Mouse (Mus musculus) CH12F3 (cell line): ENCODE results near the gene Elf3.

Experiments used
- in situ Hi-C: fragments of 300-500 bp; cut with MboI; formaldehyde crosslinking; loops from 2 replicates; pipeline ENCODE4 v1.14.3; 2020; ENCODE audit warnings: low sequenced_read_pairs

The Elf3 gene

DNA sequence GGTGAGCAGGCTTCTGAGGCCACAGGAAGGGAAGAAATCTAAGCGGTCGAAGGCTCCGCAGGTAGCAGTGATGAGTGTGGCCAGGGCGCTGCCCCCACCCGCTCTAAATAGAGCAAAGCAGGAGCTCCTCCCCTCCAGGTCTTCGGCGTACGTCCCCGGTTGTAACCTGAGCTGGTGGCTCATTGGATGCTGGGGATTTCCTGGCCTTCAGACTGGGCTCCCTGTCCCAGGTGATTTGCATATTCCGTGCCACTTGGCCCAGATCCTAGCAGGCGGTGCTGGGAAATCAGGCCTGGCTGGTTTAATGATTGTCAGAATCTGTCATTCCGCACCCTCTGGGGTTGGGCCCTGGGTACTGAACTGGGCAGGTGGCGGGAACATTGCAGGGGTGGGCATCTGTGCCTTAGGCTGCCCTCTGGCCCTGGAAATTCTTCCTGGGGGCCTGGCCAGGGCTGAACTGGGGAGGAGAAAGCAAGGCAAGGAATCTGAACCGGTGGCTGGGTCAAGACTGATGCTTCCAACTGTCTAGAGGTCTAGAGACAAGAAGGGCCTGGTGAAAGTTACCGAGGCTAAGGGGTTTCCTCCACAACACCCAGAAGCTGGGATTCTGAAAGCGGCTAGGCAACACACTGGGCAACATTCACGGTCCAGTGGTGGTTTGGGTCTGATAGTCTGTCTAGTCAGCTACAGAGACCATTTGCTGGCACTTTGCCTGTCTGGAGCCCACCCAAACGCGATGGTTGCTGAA lies at the start of gene Elf3:
Elf3 (minus strand) TSS at position 189 of the 748 bp plus-strand sequence.
- in situ Hi-C loops = no loop called here

DNA sequence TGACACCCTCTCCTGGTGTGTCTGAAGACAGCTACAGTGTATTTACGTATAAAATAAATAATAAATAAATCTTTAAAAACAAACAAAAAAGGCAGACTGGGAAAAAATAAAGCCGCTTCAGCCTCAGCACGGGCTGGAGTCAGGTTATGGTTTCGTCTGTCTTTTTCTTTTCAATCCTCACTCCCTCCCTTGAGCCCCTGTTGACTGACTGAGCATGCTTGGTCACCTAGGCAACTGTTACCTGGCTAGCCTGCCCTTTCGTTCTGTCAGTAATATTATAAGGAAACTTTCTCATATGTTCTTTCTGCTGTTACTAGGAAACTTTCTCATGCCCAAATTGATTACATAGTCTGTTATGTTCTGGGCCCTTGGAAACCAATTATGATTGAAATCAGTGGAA lies 32.5 kb upstream of the Elf3 start:
- in situ Hi-C loops = no loop called here

DNA sequence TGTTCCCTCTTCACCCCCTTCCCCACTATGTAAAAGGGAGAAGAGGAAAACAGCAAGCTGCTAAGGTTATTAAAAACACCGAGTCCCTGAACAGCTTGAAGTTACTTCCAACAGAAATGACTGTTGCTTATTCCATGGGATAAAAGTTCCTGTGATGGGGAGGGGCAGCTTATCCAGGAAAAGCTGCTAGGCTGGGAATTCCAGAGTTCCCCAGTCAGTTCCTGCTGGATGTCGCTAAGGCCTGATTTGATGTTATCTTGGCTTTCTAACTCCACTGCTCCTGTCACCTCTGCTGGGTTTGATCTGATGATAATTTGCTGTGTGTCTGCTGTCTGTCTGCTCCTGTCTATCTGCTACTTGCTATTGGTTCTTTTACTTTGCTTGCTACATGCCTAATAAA lies 27.9 kb upstream of the Elf3 start:
- in situ Hi-C loops = no loop called here

DNA sequence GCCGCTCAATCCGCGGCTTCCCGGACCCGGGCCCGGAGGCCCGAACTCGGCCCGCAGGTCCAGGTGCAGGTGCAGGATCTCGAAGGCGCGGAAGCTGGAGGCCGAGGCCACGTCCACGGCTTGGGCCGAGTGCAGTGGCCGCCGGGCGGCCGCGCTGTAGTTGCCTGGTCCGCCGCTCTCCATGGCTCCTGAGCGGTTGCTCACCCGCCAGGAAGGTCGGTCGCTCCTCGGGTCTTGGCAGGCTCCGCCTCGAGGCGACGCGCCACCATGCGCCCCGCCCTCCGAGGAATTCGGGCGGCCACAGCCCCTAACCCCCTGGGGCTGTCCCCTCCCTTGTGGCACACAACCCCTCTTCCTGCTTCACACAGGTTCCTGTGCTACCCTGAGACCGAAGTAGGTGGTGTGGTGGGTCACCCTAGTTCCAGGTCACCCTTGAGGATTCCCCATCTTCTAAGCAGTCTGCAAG lies 25.5 kb upstream of the Elf3 start, which contains the start of gene Rnpep:
Rnpep (minus strand) TSS at position 259 of the 466 bp plus-strand sequence.
- in situ Hi-C loops = no loop called here

DNA sequence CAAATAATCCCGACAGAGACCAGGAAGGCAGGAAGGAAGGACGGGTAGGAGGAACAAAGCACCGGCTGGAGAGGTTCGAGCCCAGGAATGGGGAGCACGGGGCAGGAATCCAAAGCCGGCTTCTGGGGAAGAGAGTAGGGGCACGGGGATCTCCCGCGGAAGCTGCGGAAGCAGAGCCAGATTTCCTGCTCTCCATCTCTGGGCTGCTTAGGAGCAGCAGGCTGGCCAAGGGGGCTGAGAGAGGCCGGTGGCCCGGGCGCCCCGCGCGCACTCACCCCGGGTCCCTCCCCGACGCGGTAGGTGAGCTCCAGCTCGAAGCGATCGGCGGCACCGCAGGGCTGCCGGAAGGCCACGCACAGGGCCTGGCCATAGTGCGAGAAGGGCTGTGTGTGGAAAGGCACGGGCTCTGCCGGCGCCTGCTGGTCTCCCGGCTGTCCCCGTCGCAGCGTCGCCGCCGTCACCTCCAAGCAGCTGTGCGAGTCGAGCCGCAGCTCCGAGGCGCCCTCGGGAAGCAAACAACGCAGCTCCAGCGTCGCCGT lies 25.0 kb upstream of the Elf3 start:
- in situ Hi-C loops = no loop called here

DNA sequence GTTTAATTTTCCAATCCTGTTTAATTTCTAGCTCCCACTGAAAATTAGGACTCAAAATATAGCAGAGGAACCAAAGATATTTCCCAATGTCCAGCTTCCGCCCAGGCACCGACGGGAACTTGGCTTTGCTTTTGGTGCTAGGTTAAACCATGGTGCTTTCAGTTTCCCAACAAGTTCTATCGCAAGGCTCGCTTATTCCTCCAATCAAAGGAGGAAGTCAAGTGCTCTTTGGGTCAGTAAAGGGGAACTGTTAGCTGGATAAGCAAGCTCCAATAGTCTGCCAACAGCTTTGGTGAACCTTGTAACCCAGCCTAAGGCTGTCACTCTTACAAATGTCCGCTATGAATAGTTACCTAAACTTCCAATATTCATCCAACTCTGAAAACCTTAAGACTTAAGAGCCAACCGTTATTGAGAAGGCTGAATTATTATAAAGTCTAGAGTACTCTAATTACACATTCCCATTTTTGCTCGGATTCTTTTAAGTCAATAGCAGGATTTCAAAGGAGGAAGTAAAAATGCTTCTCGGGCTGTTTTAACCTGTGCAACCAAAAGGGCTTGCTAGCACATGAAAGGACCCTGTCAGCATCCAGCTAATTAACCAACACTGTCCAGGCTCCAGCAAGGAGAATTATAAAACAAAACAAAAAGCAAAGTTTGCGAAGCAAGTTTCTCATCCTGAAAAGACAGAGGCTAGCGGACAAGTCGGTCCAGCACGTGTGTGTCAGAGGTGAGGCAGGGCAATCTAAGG lies 24.3 kb upstream of the Elf3 start:
- in situ Hi-C loops = no loop called here

DNA sequence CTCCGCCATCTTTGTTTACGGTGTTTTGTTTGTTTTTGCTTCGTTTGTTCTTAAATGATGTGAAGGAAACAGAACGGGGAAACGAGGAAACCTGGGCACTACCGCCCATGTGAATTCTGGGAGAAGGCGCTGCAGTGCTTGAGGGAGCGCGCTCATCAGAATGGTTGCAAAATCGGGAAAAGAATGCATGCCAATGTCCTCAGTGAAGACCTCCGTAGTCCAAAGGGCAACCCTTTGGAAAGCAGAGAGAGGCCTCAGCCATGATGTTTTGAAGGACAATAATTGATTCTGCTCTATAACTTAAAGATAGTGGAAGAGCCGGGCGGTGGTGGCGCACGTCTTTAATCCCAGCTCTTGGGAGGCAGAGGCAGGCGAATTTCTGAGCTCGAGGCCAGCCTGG lies 23.5 kb upstream of the Elf3 start:
- in situ Hi-C loops = no loop called here

DNA sequence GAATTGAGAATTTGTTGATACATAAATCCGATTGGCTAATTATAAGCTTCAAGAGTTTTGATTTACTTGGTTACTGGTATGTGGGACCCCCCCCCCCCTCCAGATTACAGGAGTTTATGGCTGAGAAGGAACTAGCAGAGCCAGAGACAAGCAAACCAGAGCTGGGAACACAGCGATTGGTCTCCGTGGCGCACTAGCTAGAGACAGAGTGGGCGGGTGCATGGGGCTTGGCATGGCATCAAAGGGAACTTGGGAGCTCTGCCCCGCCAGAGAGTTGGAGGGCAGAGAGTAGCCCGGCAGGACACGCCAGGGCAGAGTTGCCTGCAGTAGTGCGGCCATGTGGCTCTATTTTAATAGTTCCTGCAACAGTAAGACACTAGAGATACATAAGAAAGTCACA lies 22.3 kb upstream of the Elf3 start:
- in situ Hi-C loops = no loop called here

DNA sequence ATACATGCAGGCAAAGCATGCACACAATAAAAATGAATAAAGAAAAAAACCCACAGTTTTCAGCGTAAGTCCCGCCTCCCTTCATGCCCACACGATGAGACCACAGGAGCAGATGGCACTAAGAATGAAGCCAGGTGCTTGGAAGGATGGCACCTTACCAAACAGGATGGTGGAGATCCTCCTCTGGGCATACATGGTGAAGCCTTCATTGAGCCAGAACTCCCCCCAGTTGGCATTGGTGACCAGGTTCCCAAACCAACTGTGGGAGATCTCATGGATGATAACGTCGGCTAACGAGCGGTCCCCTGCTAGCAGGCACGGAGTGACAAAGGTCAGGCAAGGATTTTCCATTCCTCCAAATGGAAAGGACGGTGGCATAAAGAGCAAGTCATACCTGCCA lies 13.0 kb upstream of the Elf3 start:
- in situ Hi-C loops = no loop called here

DNA sequence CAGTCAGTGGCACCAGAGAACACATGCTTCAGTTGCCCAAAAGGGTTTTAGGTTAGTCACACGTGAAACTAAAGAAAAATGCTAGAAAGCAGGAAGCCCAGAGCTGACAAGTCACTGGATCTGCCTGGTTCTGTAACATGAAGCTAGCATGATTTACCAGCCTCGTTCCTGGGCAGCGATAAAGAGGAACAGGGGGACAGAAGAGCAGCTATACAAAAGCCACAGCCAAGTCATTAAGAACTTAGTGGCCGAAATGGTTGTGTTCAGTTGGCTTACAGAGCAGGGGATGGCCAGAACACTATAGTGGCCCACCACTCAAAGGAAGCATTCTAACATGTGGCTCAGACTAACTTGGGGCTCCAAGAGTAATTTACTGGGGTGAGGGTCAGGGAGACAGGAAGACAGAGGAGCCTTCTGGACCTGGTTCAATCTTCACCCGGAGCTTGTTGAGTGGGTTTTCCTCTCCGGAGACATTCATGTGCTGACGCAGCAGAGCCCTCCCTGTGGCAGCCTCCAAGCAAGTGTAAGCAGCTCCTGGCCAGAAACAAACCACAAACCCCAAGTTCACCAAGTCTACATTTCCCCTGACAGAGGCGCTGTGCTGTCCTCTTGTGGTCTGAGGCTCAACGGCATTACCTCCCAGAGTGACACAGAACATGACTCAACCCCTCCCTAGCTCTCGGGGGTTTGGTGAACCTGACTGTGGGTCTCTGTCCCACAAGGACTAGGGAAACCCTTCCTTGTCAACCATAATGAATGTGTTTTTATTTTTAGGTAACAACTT lies 9.5 kb upstream of the Elf3 start:
- in situ Hi-C loops = no loop called here

DNA sequence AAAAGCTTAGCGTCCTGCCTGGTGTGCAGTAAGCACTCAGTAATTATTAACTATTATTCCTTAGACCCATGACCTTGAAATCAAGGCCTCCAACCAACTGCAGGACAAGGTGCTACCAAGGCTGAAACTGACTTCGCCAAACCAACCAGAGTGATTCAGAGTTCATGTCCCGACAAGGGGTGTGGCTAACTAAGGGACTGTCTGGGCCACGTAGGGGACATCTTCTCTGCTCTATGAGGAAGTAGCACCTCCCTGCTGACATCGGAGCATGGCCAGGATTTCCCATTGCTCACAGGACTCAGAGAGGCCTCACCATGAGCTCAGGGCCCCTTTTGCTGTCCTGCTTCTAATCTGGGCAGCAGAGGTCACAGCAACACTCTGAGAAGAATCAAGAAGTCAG lies 7.5 kb upstream of the Elf3 start:
- in situ Hi-C loops = no loop called here

DNA sequence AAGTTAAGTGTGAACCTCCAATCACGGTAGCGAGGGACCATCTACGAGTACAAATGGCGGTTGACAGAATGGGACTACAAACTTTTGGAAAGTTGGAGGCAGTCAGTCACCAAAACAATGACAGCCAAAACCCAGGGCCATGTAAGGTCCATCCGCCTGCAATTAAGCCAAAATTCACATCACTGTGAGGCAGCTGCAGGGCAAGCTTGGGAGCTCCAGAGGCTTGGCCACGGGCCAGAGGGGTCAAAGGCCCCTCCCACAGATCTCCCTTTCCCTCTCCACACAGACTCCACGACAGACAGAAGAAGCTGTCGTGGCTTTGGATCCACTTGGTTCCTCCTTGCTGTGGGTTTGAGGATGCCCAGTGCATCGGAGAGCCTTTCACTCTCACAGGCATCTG lies 4.9 kb upstream of the Elf3 start:
- in situ Hi-C loops = no loop called here

DNA sequence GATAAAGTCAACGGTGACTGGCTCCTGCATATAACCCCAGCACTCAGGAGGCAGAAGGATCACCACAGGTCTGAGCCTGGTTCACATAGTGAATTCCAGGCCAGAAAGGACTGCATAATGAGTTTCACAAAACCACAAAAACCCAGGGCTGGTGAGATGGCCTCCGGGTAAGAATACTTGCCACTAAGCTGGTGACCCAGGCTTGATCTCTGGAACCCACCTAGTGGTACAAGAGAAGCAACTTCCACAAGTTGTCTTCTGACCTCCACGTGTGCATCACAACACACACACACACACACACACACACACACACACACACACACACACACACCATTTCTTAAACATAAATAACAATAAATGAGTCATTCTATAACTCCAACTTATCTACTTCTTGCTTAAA lies 4.0 kb upstream of the Elf3 start:
- in situ Hi-C loops = no loop called here

DNA sequence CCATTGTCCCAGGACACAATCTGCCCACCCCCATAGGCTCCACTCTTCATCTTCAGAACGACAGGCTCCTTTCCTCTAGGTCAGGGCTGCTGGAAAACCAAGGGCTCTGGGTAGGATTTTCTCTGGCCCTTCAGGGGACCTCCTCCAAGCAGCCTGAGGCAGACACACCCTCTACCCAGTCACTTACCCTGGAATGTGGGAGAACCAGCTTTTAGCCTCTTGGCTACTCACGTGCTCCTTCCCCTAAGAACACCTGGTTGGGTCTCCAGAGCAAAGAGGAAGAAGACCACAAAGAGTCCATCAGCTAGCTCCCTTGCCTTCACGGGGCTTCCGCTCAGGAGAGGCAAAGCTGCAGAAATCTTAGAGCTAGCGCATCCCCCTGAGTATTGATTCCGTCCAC lies 2.6 kb upstream of the Elf3 start:
- in situ Hi-C loops = no loop called here

DNA sequence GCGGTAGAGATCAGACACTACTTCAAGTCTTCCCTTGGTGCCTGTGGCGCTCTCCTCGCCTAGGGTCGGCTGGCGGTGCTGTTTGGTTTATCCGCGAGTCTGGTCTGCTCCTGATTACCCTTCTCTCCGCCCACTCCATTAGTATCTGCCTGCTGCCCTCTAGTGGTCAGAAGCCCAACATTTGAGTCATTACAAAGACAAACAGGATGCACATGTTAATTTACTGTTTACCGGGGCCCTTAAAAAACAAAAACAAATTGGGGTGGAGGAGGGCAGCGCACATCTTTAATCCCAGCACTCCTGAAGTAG lies 714 bp upstream of the Elf3 start:
- in situ Hi-C loops = no loop called here

DNA sequence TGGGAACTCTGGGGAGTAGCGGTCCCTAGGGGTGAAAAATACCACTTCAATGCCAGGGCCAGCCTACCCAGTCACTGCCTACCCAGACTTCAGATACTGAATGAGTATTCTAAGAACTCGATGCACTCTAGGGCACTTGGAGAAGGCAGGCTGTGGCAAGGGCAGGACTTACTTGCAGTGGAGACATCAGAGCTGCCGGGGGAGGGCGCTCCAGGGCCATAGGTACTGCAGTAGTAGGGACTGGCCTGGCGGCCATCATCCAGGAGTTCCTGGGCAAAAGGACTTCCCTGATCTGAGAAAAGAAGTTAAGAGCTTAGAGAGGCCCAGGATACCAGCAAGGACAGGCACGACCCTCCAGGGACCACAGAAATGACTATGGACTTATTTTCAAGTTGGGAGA lies 2.1 kb downstream of the Elf3 start:
- in situ Hi-C loops = no loop called here

DNA sequence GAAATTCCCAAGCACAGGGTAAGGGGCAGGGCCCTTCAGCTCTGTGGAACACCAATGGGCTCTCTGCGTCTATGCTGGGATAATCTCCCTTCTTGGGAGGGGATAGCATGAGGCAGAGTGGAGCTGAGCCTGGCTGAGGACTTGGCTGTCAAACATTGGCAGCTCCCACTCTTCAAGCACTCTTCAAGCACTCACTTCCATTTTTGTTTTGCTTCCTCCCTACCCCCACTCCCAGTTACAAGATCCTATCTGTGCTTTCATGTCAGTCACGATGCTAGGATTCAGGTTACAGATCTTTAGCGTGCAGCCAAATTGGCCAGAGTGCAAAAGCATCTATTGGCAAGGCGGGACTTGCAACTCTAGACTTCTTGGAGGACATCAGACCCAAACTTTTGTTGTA lies 5.5 kb downstream of the Elf3 start:
- in situ Hi-C loops = loop anchor here (5.0 kb wide), 1 partner anchor 81 kb away; no protein-coding TSS in a partner anchor

DNA sequence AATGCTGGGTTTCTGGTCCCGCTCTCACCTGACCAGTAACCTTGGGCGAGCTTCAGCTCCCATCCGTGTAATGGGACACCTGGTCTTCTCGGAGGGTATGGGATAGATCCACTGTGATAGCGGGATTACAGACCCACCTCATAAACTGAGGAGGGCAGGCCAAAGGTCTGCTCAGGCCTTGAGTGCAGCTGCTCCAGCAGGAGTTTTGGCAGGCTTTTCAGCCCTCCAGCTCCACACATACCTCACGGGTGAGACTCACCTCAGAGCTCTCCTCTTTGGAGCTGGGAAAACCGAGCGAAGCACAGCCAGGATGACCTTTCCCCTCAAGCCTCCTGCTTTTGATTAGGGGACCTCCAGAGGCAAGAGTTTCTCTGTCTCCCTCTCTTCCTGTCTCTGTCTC lies 7.0 kb downstream of the Elf3 start:
- in situ Hi-C loops = loop anchor here (5.0 kb wide), 1 partner anchor 79 kb away; no protein-coding TSS in a partner anchor

DNA sequence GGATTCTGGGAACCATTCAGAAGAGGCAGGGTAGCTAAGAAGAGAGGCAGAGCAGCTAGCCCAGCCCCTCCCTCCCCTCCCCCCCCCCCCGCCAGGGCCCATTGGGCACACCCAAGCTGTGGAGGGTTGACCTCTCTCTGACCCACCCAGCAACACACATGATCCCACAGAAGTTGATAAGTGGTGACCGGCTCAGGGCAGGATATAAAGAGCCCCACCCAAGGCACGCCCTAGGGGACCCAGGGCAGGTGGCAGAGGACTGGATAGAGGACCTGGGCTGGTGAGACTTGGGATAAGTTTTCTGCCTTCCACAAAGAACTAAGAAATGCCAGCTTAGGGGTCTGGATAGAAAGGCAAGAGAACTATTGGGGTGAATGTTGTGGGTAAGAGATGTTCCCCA lies 7.7 kb downstream of the Elf3 start:
- in situ Hi-C loops = loop anchor here (5.0 kb wide), 1 partner anchor 78 kb away; no protein-coding TSS in a partner anchor

DNA sequence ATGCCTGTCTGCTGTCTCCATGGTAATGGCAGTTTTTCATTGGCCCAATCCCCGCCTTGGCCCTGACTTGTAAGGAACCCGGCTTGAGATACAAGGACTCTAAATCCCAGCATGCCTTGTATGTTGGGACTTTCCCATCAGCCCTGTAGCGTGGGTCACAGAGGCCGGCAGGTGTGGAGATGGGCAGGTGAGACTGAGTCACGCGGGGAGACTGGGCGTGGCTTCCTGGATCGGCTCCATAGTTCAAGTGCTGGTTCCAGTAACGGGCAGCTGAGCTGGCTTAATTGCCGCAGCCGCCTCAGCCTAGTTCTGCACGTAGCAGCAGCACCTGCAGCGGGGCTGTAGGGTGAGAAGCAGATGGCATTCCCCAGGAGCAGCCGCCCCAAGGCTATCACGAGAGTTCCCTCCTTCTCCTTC lies 9.9 kb downstream of the Elf3 start:
- in situ Hi-C loops = no loop called here

DNA sequence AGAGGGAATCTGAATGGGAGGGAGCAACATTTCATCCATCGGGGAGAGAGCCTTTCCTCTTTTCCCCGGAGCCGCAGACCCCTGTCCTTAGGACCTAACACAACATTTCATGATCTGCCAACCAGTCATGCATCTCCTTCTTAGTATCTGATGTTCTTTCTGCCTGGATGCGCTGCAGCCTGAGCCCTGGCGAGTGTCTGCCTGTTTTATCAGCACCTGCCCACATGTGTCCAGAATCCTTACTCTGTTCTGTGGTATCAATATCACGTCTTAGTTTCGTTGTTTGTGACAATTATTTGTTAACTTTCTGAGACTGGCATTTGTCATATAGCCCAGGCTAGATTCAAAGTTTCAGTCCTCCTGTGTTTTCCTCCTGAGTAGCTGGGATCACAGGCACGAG lies 14.4 kb downstream of the Elf3 start:
- in situ Hi-C loops = no loop called here
